Mouse (Mus musculus) forebrain, embryonic 11.5 days (tissue): ENCODE measurements around the gene Ift46. TPM values are rescaled to one million over a fixed set of nuclear protein-coding genes. Genes with fewer than 3 reads are reported as not detected.

Source experiments
- ATAC-seq: fragments of 200-750 bp; cut with Nextera tagmentation; replicated peaks from 2 replicates; pipeline ENCODE4 v1.8.0; 2017; ENCODE audit warnings: moderate TSS enrichment; ENCODE audit not compliant: low FRiP score
- DNase-seq: peaks from one replicate; pipeline ENCODE4 v3.0.0-alpha.2; 2017; ENCODE audit warnings: low spot score
- H3K27ac ChIP-seq: fragments of 300-500 bp; sonication (generic); 2 replicates; pipeline ENCODE4 v1.5.1; 2014; ENCODE audit warnings: low read depth, low read length
- H3K27me3 ChIP-seq: fragments of 300-500 bp; sonication (generic); 2 replicates; pipeline ENCODE4 v1.6.1; 2014; ENCODE audit warnings: mild to moderate bottlenecking, low read length, mixed read lengths; ENCODE audit not compliant: control insufficient read depth, insufficient read depth
- H3K36me3 ChIP-seq: fragments of 300-500 bp; sonication (generic); 2 replicates; pipeline ENCODE4 v1.6.1; 2014; ENCODE audit warnings: mild to moderate bottlenecking, low read length, moderate library complexity, mixed read lengths; ENCODE audit not compliant: control insufficient read depth, insufficient read depth
- H3K4me1 ChIP-seq: fragments of 300-500 bp; sonication (generic); replicated peaks from 2 replicates; pipeline ENCODE4 v1.6.1; 2014; ENCODE audit warnings: low read length, mixed read lengths; ENCODE audit not compliant: control insufficient read depth, insufficient read depth
- H3K4me2 ChIP-seq: fragments of 300-500 bp; sonication (generic); 2 replicates; pipeline ENCODE4 v1.6.1; 2014; ENCODE audit warnings: low read depth, mild to moderate bottlenecking, low read length, moderate library complexity, mixed read lengths; ENCODE audit not compliant: severe bottlenecking
- H3K4me3 ChIP-seq: fragments of 300-500 bp; sonication (generic); 2 replicates; pipeline ENCODE4 v1.5.1; 2014; ENCODE audit warnings: low read depth, low read length
- H3K9ac ChIP-seq: fragments of 300-500 bp; sonication (generic); 2 replicates; pipeline ENCODE4 v1.6.1; 2014; ENCODE audit warnings: low read length
- H3K9me3 ChIP-seq: fragments of 300-500 bp; sonication (generic); 2 replicates; pipeline ENCODE4 v1.6.1; 2016; ENCODE audit warnings: low read length, mixed read lengths; ENCODE audit not compliant: control insufficient read depth
- WGBS: fragments of 180-500 bp; shearing (Covaris S2); extraction: QIAGEN DNeasy Blood & Tissue Kit; methylation state at CpG from one replicate; pipeline ENCODE4 v1.1.7; 2014; 5-methylcytosine and 5-hydroxymethylcytosine counted together
- polyA plus RNA-seq: library from polyadenylated mRNA; unstranded; fragments of >200 nt; fragmentation: Nextera tagmentation; extraction: Ambion mirVana; gene quantifications from 2 replicates; pipeline ENCODE4 v1.2.1, GENCODE M21; 2014

The Ift46 gene
- polyA plus RNA-seq, 1 experiment from 2014 or later = 121 TPM

DNA sequence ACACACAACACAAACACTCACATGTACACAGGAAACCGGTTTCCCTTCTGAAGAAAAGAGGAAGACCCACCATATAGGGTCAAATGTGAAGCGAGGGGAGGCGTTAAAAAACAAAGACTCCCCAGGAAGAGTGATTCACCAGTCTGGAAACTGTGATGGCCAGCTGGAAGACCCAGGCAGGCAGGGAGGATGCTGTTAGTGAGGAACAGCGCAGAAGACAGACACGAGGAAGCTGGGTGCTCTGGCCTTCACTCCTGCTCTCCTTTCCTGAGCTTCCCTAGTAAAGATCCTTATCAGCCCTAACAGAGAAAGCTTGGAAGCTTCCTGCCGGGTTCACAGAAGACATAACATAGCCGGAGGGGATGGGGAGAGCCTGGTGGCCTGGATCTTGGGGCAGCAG is 44.7 kb upstream of the Ift46 start:
- no peaks in the 10 kb centered on the region for H3K9me3 ChIP-seq
- DNase-seq (no peak), ATAC-seq (no peak)
- H3K9ac ChIP-seq = no peak overlapping the region
- H3K27ac ChIP-seq = no peak overlapping the region; the same call in 1 of the 2 replicates
- H3K4me3 ChIP-seq = no peak overlapping the region
- H3K36me3 ChIP-seq = no peaks in the 10 kb centered on the region
- H3K4me1 ChIP-seq = peaks cover 41% of the 10 kb centered on the region
- no peak overlapping the region for H3K4me2 ChIP-seq
- 56% methylated on average over 7 of the region's 7 CpGs for WGBS
- H3K27me3 ChIP-seq = no peaks in the 10 kb centered on the region

DNA sequence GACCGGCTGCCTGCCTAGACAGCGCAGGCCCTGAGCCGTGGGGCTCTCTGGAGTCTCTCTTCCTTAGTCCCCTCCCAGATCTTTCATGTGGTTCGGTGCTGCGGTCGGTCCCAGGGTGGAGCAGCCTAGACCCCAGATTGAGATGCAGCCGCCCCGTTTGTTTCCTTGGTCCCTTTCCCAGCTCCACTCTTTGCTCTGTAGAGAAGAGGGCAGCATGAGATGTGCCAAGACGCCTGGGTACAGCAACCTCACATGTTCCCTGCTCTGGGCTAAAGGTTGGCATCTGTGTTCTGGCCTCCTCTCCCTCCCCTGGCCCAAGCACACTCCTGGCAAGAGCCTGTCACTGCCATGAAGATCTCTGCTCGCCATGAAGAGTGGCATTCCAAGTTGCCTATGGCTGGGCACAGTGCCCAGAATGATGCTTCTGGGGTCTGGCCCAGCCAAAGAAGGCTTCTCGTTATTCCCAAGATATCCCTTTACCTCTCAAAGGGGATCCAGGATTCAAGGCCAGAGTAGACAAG is 44.1 kb upstream of the Ift46 start:
- no peaks in the 10 kb centered on the region for H3K9me3 ChIP-seq
- no peaks in the 10 kb centered on the region for H3K36me3 ChIP-seq
- H3K9ac ChIP-seq = no peak overlapping the region
- DNase-seq = no peak
- no peak overlapping the region; the same call in 1 of the 2 replicates for H3K27ac ChIP-seq
- H3K4me2 ChIP-seq = no peak overlapping the region
- no peak for ATAC-seq
- peaks cover 41% of the 10 kb centered on the region for H3K4me1 ChIP-seq
- WGBS = 85% methylated on average over 11 of the region's 11 CpGs
- H3K4me3 ChIP-seq = no peak overlapping the region
- no peaks in the 10 kb centered on the region for H3K27me3 ChIP-seq

DNA sequence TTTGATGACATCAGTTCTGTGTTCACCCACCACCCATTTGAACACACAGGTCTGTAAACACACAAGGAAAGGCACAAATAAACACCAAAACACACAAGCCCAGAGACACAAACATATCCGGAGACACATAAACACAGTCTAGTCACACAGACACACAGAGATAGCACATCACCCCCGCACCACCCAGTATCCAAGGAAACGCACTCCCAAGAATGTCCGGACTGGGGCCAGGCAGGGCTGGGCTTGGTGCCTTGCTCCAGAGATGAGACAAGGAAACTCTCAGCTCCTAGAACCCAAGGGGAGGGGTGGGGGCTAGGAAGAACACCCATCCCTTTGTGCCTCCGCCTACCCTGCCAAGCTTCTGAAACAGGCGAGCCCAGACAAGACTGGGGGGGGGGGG is 43.5 kb upstream of the Ift46 start:
- no peak for DNase-seq
- no peak overlapping the region for H3K27ac ChIP-seq
- H3K27me3 ChIP-seq = no peaks in the 10 kb centered on the region
- no peaks in the 10 kb centered on the region for H3K36me3 ChIP-seq
- peaks cover 40% of the 10 kb centered on the region for H3K4me1 ChIP-seq
- H3K4me3 ChIP-seq = no peak overlapping the region
- WGBS = 73% methylated on average over 6 of the region's 6 CpGs
- no peak overlapping the region for H3K4me2 ChIP-seq
- ATAC-seq = no peak
- H3K9ac ChIP-seq = no peak overlapping the region
- no peaks in the 10 kb centered on the region for H3K9me3 ChIP-seq

DNA sequence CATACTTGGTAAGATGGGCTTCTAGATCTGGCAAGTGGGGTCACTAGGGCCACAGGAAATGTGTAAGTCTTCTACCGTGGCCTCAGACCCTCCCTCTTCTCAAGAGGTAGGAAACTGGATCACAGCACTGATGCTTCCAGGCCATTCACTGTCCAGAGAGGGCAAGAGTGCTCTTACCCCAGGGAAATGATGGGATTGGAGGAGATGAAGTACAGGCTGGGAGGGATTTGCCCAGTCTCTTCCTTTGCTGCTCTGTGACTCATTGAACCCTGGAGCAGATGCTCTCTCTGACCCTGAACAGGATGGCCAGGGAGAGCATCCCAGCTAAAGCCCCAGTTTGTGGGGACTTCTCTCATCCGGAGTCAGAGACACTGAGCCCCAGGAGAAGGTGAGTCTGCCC is 43.0 kb upstream of the Ift46 start:
- H3K9me3 ChIP-seq = no peaks in the 10 kb centered on the region
- WGBS = 70% methylated on average over 2 of the region's 2 CpGs
- no peaks in the 10 kb centered on the region for H3K27me3 ChIP-seq
- peaks cover 35% of the 10 kb centered on the region for H3K4me1 ChIP-seq
- H3K27ac ChIP-seq = no peak overlapping the region
- DNase-seq (no peak), ATAC-seq (no peak)
- no peak overlapping the region for H3K9ac ChIP-seq
- no peaks in the 10 kb centered on the region for H3K36me3 ChIP-seq
- H3K4me3 ChIP-seq = no peak overlapping the region
- H3K4me2 ChIP-seq = no peak overlapping the region

DNA sequence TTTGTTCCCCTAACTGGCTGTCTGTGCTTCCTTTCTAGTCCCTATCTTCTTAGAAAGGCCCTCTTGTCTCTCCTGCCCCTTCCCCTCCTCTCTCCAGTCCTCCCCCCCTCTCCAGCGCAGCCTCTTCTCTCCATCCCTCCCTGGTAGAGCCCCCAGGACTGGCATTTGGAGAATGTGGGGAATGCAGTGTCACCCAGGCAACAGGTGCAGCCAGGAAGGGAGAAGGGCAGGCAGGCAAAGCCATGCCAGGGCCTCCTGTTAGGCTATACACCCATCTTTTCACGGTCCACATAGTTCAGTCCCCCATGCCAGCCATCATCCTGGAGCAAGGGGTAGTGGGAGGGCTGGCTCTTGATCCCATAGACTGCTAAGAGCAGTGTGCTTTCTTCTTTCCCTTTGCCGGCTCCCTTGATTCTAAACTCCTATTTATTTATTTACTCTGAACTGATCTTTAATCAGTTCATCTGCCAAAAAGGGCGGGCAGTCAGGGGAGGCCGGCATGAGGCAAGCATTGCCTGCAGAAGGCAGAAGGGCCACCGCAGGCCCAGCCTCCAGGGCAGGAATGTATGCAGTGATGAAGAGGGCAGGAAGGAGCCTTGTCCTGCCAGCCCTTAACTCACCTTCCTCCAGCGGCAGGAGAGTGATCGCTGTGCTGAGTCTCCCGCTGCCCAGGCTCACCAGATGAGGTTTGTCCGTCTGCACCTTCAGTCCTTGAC is 41.1 kb upstream of the Ift46 start:
- no peaks in the 10 kb centered on the region for H3K36me3 ChIP-seq
- H3K4me3 ChIP-seq = no peak overlapping the region
- no peaks in the 10 kb centered on the region for H3K9me3 ChIP-seq
- H3K9ac ChIP-seq = 0 out of 2 replicates have a peak overlapping the region, but pooled peaks have one; percentile 20
- H3K27me3 ChIP-seq = no peaks in the 10 kb centered on the region
- no peak for DNase-seq
- 42% methylated on average over 10 of the region's 10 CpGs for WGBS
- peaks cover 24% of the 10 kb centered on the region for H3K4me1 ChIP-seq
- H3K4me2 ChIP-seq = no peak overlapping the region
- H3K27ac ChIP-seq = 0 out of 2 replicates have a peak overlapping the region, but pooled peaks have one; percentile 26
- ATAC-seq = no peak

DNA sequence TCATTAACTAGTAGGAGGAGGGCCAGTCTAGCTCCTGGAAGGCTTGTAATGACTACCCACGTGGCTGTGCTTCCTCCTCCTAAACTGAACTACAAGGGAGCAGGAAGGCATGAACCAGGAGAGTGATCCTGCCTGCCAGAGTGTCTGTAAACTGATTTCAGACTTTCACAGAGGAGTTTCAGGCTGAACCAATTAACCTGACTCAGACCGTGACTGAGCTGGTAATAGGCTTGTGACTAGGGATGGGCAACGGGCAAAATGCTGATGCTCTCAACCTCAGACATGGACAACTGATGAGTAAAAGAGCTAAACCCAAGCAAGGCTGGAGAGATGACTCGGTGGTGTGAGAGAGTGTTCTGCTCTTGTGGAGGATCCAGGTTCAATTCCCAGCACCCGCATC is 40.3 kb upstream of the Ift46 start:
- no peaks in the 10 kb centered on the region for H3K9me3 ChIP-seq
- DNase-seq (no peak), ATAC-seq (no peak)
- WGBS = 58% methylated on average over 5 of the region's 5 CpGs
- H3K27me3 ChIP-seq = no peaks in the 10 kb centered on the region
- no peak overlapping the region for H3K4me3 ChIP-seq
- no peak overlapping the region for H3K9ac ChIP-seq
- no peak overlapping the region for H3K27ac ChIP-seq
- no peak overlapping the region for H3K4me2 ChIP-seq
- H3K36me3 ChIP-seq = no peaks in the 10 kb centered on the region
- H3K4me1 ChIP-seq = peaks cover 22% of the 10 kb centered on the region

DNA sequence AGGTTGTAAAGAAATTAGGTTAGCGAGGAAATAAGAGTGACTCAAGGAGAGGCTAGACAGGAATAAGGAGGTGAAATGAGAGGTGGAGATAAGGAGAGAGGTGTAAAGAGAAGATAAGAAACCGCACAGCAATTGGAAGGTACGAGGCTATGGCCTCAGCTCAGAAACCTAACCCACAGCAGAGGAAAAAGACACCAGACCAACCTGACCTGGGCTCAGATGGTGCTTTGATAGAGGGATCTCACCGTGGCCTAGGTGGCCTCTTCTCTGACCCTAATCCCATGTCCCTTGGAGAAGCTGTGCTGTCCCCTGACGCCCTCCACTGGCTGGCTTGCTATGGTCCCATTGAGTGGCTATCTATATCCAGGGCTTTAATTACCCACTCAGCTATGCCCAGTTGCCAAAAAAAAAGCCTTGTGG is 35.6 kb upstream of the Ift46 start:
- H3K4me1 ChIP-seq = peaks cover 15% of the 10 kb centered on the region
- no peak overlapping the region for H3K4me2 ChIP-seq

DNA sequence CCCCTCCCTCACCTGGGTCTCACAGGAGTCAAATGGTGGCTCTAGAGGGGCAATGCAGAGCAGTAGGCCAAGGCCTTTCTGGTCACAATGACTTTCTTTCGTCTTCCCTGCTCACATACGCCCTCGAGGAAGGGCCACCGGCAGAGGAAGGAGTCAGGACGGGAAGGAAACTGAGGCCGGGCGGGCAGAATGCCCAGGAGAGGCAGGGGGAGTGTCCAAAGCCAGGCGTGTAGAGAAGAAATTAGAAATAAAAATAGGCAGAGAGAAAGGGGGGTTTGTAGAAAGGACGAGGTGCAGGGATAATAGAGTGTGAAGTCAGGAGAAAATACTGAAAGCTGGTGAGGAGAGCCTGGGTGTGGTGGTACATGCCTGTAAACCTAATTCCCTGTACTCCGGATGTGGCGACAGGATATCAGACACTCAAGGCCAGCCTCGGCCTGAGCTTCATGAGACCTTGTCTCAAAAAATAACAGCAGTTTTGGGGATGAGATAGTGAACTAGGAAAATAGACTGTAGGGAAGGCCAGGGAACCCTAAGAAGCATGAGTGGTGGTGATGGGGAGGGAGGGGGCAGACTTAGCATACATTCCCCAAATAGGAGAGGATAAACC is 34.7 kb upstream of the Ift46 start:
- no peak for DNase-seq
- H3K4me3 ChIP-seq = peak overlapping the region; percentile 59
- no peaks in the 10 kb centered on the region for H3K9me3 ChIP-seq
- peak overlapping the region; percentile 99; the same call in 1 of the 2 replicates for H3K4me2 ChIP-seq
- H3K27me3 ChIP-seq = peaks cover 3% of the 10 kb centered on the region; the same call in 1 of the 2 replicates
- H3K27ac ChIP-seq = no peak overlapping the region
- no peak for ATAC-seq
- H3K4me1 ChIP-seq = peaks cover 10% of the 10 kb centered on the region
- H3K36me3 ChIP-seq = no peaks in the 10 kb centered on the region
- WGBS = 58% methylated on average over 12 of the region's 12 CpGs
- H3K9ac ChIP-seq = no peak overlapping the region; the same call in 1 of the 2 replicates

More for the DNA sequence above, 35.6 kb upstream of the Ift46 start:
- H3K9ac ChIP-seq = no peak overlapping the region
- WGBS = 77% methylated on average over 5 of the region's 5 CpGs
- no peak overlapping the region for H3K4me3 ChIP-seq
- DNase-seq (no peak), ATAC-seq (no peak)
- H3K36me3 ChIP-seq = no peaks in the 10 kb centered on the region
- H3K9me3 ChIP-seq = no peaks in the 10 kb centered on the region
- peaks cover 3% of the 10 kb centered on the region; the same call in 1 of the 2 replicates for H3K27me3 ChIP-seq
- no peak overlapping the region for H3K27ac ChIP-seq
